Mouse (Mus musculus) left cerebral cortex, postnatal 14 days (tissue): Measurements from ENCODE around the gene Il1rapl1. TPM values are rescaled to one million over a fixed set of nuclear protein-coding genes. Genes with fewer than 3 reads are reported as not detected.
"Not testable (repeated sequence)": the region's sequence is repeated elsewhere in the genome, so short reads cannot be mapped to it uniquely, and the experiment has no call there.

Experiments
- DNase-seq, 2 experiments: peaks; one replicate each; pipeline ENCODE4 v3.0.0; 2021 to 2022; ENCODE audit warnings: low spot score in 2 of 2, mixed read lengths in 1 of 2
- intact Hi-C: fragments of 180-260 bp; cut with DNase I; formaldehyde crosslinking; loops from one replicate; pipeline ENCODE4 v1.15.1; 2025
- total RNA-seq, 2 experiments: library from RNA; stranded (reverse); gene quantifications; 2 replicates each; pipeline ENCODE4 v1.2.3; 2021

Il1rapl1 gene
- total RNA-seq, 2 experiments from 2014 or later: 31.9 to 36.4 TPM

GRCm38 (mm10) chrX:87710589-87710988 is 404.9 kb downstream of the Il1rapl1 start:
- intact Hi-C loops: no loop called here
- DNase-seq: peak; percentile 46 to 53

DNA sequence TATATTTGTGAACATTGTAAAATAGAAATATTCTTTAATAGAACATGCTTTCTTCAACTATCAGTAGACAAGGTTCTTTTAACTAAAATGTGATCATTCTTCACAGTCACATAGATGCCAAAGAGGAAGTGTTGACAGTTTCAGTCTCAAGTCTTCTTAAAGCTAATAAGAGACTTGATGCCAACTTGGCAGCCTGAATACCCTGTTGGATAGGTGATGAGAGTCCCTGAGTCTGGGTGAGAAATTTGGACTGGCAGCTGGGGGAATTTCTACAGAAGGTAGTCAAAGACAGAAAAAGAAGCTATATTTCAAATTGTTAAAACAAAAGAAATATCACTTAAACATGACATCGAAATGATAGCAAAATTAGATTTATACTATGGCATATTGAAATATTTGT is 451.6 kb downstream of the Il1rapl1 start:
- intact Hi-C loops: no loop called here
- no peak for DNase-seq

DNA sequence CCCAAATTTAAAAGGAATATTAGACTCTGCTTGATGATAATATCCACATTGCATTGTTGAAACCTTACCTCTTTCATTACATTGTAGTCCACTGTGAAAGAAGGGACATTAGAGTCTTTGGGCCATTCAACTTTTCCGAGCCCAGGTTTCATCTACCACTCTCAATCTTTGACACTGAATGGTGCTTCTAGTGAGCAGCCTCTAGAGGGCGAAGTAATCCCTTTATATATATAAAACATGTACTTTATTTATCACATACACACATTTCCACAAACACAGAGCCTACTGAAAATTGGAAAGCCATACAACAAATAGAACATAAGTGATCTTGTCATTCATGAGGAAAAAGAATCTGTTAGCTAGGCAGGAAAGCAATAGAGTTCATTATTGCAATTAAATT is 459.8 kb downstream of the Il1rapl1 start:
- peak in 1 of 2 experiments; percentile 3 for DNase-seq
- intact Hi-C loops: loop anchor here (5.0 kb wide), 1 partner anchor 457 kb away; no protein-coding TSS in a partner anchor

- intact Hi-C loops: no loop called here
- peak; percentile 1 to 3 for DNase-seq
These were observed 514.5 kb downstream of the Il1rapl1 start for GRCm38 (mm10) chrX:87600914-87601313.

DNA sequence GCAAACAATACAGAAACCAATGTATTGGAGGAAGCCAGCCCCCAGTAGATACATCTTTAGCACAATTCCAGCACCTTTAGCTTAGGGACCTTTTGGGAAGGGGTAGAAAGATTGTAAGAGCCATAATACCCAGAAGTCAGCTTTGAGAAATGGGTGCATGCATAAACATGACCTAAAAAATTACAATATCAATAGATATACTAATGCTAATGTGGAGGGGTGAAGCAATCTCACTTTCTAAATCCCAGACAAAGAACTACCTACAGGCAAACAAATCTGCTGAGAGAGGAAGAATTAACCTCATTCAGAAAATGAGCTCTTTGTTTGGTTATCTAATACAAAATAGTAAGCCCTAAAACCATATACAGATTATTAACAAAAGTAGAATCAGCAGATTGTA is 607.4 kb downstream of the Il1rapl1 start:
- intact Hi-C loops: no loop called here
- DNase-seq: no peak

- no peak for DNase-seq
- intact Hi-C loops: no loop called here
These were observed 612.8 kb downstream of the Il1rapl1 start for GRCm38 (mm10) chrX:87502604-87503003.

GRCm38 (mm10) chrX:87483416-87483815 is 632.0 kb downstream of the Il1rapl1 start:
- intact Hi-C loops: no loop called here
- no peak for DNase-seq

- intact Hi-C loops: not testable (repeated sequence)
- peak; percentile 36 to 67 for DNase-seq
These were observed 877.3 kb downstream of the Il1rapl1 start for GRCm38 (mm10) chrX:87238191-87238590.

- intact Hi-C loops: no loop called here
- DNase-seq: no peak
These were observed 890.2 kb downstream of the Il1rapl1 start for GRCm38 (mm10) chrX:87225280-87225679.

DNA sequence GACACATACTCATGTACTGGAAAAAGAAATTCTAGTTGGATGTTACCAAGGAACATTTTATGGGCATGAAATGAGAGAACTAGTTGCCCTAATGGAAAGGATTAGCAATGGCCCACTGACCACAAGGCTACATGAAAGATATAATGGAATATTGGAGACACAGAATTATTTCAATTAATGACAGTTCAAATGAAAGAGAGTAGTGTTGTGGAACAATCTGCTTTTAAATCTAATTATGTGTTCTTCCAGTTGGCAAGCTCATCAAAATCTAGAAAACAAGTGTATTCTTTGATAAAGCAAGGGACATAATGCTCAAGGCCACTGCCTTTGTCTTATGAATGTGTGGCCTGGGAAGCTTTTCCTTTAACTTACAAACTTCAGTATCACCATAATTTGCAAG is 1113.1 kb downstream of the Il1rapl1 start:
- intact Hi-C loops: no loop called here
- no peak for DNase-seq

DNA sequence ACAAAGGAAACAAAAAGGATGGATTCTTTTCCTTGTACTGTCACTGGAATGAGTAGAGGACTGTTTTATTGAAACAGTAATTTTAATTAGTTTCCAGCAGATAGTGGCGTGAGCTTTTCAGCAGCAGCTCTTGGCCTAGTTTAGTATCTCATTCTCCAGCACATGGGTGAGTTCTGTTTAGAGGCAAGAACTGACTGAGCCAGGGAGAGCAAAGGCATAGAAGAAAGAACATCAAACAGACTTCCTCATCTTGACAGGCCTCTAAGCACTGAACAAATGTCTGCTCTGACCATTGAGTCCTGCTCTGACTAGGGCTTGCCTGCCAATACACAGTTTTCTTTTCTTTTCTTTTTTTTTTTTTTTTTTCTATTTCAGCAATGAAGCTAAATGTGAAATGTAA is 1160.3 kb downstream of the Il1rapl1 start:
- intact Hi-C loops: no loop called here
- no peak for DNase-seq

- intact Hi-C loops: no loop called here
- no peak for DNase-seq
These were observed 1160.8 kb downstream of the Il1rapl1 start for GRCm38 (mm10) chrX:86954614-86955013.

- intact Hi-C loops: no loop called here
- DNase-seq: no peak
These were observed 1164.5 kb downstream of the Il1rapl1 start for GRCm38 (mm10) chrX:86950940-86951339.

- intact Hi-C loops: no loop called here
- no peak for DNase-seq
These were observed 1166.3 kb downstream of the Il1rapl1 start for GRCm38 (mm10) chrX:86949112-86949511.

- intact Hi-C loops: no loop called here
- DNase-seq: no peak
These were observed 1260.6 kb downstream of the Il1rapl1 start for GRCm38 (mm10) chrX:86854835-86855234.

- intact Hi-C loops: no loop called here
- DNase-seq: no peak
These were observed 1307.2 kb downstream of the Il1rapl1 start for GRCm38 (mm10) chrX:86808218-86808617.

DNA sequence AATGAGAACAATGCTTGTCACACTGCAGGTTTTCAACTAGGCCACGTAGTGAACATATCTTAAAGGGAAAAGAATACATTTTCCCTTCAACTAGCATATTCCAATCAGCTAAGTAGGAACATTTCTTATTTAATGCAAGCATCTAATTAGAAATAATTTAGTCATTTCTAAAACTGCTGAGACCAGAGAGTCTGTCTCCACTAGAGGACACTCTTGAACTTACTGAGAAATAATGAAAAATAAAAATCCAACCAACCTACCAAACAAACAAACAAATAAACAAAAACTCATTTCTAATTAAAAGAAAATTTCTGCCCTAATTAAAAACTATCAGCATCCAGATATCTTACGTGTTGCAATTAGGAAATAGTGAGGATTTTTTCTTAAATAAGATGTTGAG is 1312.7 kb downstream of the Il1rapl1 start:
- intact Hi-C loops: no loop called here
- no peak for DNase-seq

GRCm38 (mm10) chrX:86728803-86729202 is 1386.6 kb downstream of the Il1rapl1 start:
- intact Hi-C loops: no loop called here
- DNase-seq: no peak
